Mouse (Mus musculus) cerebellum, postnatal 36 days (tissue): ENCODE results near the gene Ston2.

Experiments used
- DNase-seq, 2 experiments: peaks; one replicate each; pipeline ENCODE4 v3.0.0; 2021 to 2022; ENCODE audit warnings: mixed read lengths in 2 of 2

Gene Ston2

DNA sequence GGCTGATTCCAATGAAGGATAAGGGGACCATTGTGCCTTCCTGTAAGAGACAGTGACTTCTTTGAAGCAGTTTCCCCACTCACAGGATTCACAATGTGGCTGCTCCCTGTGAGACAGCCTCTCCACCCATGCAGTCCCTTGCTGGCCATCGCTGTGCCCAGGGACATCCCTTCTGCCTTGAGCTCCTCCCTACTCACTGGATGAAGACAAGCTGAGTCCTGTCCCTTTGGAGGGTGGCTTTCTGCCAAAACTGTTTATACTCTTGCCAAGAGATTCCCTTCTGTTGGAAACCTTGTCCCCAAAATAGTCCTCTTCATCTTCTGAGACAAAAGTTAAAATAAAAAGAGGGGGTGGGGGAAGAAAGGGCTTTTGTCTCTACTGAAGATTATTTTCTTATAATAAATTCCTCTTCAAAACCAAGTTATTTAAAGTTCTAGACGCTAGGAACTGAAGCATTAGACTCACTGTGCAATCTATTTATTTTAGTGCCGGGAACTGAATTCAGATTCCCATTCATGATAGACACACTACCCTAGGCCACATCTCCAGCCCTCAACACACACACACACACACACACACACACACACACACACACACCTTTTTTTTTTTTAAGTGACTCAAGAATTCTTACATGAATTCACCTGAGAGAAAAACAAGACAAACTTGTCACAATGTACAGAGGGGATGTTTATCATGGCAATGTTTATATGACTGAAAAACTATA is 133.6 kb downstream of the Ston2 start:
- peak in 1 of 2 experiments; percentile 37 for DNase-seq

DNA sequence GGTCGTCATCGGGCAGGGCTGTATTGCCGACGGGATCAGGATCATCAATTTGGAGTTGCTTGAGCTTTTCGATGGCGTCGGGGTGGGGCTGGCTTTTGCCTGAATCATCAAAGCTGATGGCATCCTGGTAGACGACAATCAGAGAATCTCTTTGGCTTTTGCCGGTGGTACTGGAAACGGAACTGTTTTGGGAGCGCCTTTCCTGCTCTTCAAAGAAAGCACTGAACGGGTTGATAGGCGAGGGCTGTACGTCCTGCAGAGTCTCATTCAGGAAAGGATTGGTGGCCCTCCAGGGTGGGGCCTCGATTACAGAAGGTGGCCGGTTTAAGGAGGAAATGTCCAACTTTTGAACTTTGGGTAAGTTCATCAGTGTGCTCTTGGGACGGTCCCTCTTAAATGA is 139.8 kb downstream of the Ston2 start:
- no peak for DNase-seq

GRCm38 (mm10) chr12:91645361-91646123 is 142.6 kb downstream of the Ston2 start:
- DNase-seq: no peak

GRCm38 (mm10) chr12:91643221-91643620 is 145.0 kb downstream of the Ston2 start:
- DNase-seq: no peak

DNA sequence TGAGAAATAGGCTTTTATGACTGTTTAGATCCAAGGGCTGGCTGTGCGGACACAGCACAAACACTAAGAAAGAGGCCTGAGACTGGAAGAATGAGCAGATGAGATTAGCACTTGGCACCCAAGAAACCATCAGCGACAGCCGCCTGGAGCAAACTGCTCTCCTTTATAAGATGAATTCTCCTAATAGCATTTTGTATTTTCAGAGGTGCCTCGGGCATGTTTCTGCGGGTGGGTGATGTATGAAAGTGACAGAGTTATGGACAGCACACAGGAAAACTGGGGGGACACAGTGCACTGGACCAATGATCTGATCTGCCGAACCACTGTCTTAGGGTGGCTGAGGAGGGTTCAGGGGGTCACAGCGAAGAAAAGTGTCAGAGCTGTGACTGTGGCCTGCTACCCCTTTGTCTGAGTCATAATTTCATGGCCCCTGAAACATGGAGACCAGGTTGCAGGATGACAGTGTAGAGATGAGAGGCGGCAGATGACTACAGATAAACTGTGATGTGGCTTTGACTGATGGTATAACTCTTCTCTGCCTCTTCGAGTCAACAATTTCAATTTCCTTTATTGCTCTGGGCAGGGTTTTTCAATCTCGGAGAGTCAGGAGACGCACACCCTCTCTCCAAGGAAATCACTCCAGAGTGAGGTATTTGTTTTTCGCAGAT is 145.6 kb downstream of the Ston2 start:
- DNase-seq: no peak

- DNase-seq: peak; percentile 16 to 21
These were observed 146.5 kb downstream of the Ston2 start for GRCm38 (mm10) chr12:91641631-91642141.

DNA sequence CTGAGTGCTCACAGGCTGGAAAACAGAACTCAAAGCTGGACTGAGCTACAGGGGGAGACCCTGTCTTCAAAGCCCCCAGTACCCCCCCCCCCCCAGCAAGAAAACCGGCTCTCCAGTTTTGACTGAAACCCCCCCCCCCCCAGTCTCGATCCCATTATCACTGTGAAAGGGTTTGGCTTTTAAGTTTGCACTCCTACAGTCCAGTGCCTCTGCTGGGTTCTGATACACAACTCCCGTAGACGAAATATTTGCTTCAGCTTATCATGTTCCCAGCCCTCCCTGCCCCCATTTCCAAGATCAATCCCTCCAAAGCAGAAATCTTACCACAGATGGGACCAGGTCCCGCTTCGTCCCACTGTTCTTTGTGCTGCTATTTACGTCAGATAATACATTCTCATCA is 147.1 kb downstream of the Ston2 start:
- DNase-seq: no peak

GRCm38 (mm10) chr12:91640712-91641111 is 147.5 kb downstream of the Ston2 start:
- peak; percentile 47 to 58 for DNase-seq

DNA sequence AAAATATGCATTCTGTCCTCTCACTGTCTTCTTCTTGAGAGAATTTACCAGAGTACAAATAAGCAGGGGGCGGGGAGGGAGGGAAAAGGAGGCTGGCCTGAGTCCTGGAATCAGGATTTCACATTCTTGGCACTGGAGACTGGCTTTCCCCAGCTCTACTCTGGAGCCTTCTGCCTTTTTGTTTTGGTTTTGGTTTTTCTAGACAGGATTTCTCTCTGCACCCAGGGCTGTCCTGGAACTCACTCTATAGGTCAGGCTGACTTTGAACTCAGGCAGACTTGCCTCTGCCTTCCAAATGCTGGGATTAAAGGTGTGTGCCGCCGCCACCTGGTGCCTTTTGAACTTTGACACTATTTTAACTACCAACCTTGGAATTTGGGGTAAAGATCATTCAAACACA is 149.8 kb downstream of the Ston2 start:
- DNase-seq: no peak

DNA sequence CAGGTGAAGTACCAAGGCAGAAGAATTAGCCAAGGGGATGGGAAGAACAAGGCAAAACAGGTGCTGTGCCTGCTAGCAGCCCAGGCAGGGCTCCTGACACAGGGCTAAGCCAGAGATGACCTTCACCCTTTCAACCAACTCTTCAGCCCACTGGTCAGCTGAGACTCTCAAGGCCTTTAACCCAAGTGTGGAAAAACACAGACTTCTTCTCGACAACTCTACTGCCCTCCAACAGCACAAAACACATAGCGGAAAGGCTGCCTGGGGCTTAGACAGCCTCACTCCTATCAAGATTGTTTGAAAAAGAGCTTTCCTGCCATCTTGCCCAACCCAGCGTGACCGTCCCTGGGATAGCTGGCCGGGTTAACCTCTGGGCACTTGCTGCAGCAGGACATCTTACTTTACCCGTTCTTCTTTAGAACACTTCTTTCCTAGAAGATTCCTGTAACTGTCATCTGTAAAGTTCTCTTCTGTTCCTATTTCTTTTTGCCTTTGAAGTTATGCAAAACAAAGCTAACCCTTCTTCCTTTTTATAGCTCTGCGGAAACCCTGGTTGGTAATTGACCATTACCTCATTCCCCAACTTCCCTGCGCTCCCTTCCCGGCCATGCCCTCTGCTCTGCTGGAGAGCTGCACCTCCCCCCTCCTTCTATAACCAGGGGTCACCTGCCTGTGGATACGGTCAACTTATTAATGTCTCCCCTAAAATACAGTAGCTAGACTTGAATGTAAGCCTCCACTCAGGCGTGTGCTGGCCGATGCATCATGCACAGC is 150.9 kb downstream of the Ston2 start:
- DNase-seq: no peak

DNA sequence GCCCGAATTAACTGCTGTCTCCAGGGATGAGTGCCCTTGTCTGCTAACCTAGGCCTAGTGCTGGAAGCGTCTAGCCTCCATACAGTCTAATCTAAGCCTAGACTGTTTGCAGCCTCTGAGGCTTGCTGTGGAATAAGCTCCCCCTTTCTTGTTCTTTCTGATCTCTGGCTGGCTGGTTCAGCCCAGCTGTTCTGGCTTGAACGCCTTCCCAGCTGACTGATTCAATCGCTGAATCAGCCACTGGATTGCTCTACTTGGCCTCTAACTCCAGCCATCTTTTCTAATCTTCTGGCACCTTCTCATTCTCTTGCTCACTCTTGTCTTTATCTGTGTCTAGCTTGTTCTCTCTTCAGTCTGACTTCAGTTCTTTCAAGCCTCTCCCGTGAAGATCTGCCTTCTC is 161.7 kb downstream of the Ston2 start:
- DNase-seq: no peak

- peak in 1 of 2 experiments; percentile 10 for DNase-seq
These were observed 163.2 kb downstream of the Ston2 start for GRCm38 (mm10) chr12:91625013-91625412.

DNA sequence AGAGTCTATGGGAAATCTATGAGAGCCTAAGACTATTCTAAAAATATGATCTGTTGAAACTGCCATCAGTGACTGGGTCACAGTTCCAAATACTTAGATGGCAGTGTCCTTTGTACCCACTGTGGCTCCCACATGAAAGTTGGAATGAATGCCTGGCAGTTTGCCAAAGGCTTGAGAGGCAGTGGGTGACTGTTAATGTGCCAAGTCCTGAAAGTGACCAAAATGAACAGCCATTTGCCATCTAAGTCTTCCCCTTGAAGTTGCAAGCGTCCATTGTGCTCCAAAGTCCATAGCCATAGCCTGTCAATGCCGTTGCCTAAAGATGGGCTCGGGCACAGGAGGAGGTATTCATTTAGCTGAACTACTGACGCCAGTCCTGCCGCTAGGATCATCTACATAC is 178.8 kb downstream of the Ston2 start:
- DNase-seq: no peak

GRCm38 (mm10) chr12:91607678-91608077 is 180.5 kb downstream of the Ston2 start:
- DNase-seq: no peak

GRCm38 (mm10) chr12:91606651-91607050 is 181.5 kb downstream of the Ston2 start:
- no peak for DNase-seq

DNA sequence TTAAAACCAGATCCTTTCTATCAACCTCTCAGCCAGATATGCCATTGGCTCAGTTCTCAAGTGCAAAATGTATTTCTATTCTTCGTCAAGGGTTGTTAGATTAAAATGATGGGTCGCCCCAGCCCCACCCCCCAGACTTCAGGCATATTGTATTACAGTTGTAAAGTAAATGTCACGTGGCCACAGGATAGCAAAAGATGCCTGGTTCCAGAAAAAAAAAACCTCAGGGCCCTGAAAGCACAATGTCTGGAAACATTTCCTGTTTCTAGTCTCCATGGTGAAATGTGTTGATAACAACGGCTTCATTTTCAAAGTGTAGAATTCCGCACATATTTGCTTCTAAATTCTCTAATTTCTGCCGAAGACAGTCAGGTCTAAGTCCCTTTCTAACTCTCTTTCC is 183.6 kb downstream of the Ston2 start:
- DNase-seq: no peak

DNA sequence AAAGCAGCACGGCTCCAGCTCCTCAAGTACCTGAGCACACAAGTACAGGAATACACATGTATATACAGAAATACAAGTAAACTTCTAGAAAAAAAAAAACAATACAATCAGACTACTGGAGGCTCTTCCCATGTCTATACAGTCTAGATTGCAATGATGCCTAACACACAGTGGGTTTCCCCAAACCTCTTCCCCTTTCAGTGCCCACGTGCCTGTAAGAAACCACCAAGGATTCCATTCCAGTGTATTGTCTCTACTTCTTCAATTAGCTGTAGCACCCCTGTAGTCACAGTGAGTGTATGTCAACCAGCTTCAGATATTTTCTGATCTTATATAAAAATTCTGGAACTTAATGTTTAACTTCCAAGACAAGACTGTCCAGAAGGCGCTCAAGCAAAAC is 196.1 kb downstream of the Ston2 start:
- no peak for DNase-seq

GRCm38 (mm10) chr12:91591191-91591590 is 197.0 kb downstream of the Ston2 start:
- DNase-seq: no peak

DNA sequence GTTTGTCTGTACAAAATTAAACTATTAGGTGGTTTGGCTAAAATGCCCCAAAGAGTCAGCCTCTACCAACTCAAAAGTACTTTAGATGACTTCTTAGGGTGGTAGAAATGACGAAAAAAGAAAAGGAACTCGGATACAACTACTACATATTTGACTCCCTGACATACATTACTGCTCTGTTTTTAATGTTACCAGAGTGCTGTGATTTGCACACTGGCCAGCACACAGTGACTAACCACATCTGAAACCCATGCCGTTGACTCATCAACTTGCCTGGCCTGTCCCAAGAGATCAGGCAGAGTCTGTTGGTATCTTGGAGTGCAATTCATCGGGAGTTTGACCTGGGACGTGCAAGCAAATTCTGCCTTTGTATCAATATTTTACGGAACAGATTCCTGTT is 197.5 kb downstream of the Ston2 start:
- DNase-seq: peak in 1 of 2 experiments; percentile 25

DNA sequence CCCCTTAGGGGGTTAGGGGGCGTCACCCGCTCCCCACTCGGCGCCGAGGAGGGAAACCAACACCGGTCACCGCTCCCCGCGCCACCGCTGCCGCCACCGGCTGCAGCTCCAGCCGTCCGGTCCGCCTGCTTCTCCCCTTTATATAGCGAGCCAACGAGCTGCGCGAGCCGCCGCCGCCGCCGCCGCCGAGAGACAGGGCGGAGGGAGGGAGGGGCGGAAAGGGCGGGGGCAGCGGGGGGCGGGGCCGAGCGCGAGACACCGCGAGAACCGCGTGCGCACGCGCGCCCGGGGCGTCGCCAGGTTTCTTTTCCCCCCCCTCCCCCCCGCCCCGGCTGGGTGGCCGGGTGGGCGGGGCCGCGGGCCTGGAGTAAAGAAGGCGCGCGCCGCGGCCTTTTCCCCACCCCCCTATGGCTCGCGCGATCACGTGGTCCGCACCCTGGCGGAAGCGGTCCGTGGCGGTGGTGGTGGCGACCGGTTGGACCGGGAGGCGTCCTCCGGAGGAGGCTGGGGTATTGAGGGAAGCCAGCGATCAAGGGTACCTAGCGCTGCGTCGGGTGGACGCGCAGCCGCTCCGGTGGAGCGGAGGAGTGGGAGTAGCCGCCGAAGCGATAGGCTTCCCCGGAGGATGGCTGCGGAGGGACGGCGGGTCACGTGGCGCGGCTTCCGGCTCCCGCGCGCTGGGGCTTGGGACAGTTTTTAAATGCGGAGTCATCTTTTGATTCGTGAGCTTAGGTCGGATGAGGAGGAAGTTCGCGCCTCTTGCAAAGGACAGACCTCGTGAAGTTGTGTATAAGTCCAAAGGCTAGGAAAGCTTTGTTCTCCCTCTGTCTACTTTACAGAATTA is 198.1 kb downstream of the Ston2 start, which contains the start of gene Gtf2a1:
Gene Gtf2a1 (minus strand): TSS at position 641 of the 844 bp plus-strand sequence.
- peak; percentile 94 to 95 for DNase-seq

DNA sequence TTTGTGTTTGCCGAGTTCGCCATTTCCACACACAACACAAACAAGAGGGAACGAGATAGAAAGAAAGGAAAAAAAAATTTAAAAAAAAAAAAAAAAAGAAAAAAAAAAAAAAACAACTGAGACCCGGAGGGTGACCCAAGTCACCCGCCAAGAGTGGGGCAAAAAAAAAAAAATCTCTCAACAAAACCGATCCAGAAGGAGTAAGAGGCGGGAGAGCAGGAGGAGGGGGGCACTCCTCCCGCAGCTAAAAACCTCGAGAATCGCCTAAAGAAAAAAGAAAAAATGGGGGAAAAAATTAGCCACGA is 198.7 kb downstream of the Ston2 start:
- DNase-seq: no peak
